Mouse (Mus musculus): Measurements from ENCODE around the gene Fam71a. TPM values are rescaled to one million over a fixed set of nuclear protein-coding genes. Genes with fewer than 3 reads are reported as not detected.

The Fam71a gene
- polyA plus RNA-seq (2014; fragmentation: Nextera tagmentation; extraction: Ambion mirVana) = not detected in 2 replicates

DNA sequence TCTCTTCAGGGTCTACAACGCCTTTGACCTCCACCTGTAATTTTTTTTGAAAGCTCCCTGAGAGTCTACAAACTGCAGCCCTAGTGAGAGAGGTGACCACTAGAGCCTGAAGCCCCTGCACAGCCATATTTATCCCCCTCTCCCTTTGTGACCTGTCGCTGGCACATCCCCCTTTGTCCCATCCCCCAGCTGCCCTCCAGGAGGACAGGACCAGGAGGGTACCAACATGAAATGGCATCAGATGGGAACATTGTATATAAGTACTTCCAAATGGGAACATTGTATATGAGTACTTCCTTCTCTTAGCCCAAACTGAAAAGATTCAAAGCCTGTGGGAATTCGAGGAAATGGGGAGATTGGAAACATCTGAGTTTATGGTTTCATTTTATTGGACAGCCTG, at the start of gene Fam71a:
TSS of gene Fam71a (minus strand) at position 101 of the 400 bp plus-strand sequence.
- 84% methylated on average over 3 of the region's 3 CpGs for WGBS
- Histone ChIP-seq H3K9ac (ENCODE audit: low read depth, low read length) (no peak within 1 kb of the TSS), H3K9me3 (ENCODE audit: control insufficient read depth, low read length) (no peaks in the 10 kb centered on the region), H3K36me3 (ENCODE audit: control insufficient read depth, insufficient read depth, low read length) (no peaks in the 10 kb centered on the region), H3K4me1 (replicated peaks; ENCODE audit: control insufficient read depth, insufficient read depth, low read length) (no peaks in the 10 kb centered on the region), H3K27me3 (ENCODE audit: control insufficient read depth, insufficient read depth, low read length) (no peaks in the 10 kb centered on the region), H3K4me2 (replicated peaks; ENCODE audit: low read depth, low read length) (no peak within 1 kb of the TSS), H3K4me3 (ENCODE audit: low read depth, low read length) (no peak within 1 kb of the TSS), H3K27ac (ENCODE audit: low read depth, low read length) (no peak within 1 kb of the TSS)
- ATAC-seq (ENCODE audit: low FRiP score) (no peak), DNase-seq (ENCODE audit: low spot score) (no peak)

DNA sequence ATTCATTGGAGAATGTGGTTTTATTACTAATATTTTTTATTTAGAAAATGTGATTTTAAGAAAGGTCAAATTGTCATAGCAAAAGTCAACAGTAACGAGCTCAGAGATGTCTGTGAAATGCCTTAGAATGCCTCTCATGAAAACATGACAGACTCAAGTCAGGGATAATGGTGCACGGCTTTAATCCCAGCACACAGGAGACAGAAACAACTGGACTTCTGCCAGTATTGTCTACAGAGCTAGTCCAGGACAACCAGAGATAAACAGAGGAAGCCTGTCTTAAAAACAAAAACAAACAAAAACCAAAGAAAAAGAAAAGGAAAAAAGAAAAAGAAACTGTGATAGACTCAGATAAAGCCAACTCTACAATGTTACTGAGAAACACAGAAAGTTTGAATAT, 46.5 kb upstream of the Fam71a start:
- no peaks in the 10 kb centered on the region for H3K36me3 ChIP-seq (ENCODE audit: control insufficient read depth, insufficient read depth, low read length)
- ATAC-seq (ENCODE audit: low FRiP score) = no peak
- H3K4me1 ChIP-seq (replicated peaks; ENCODE audit: control insufficient read depth, insufficient read depth, low read length) = no peaks in the 10 kb centered on the region
- DNase-seq (ENCODE audit: low spot score) = no peak
- H3K27ac ChIP-seq (ENCODE audit: low read depth, low read length) = no peak overlapping the region
- no peak overlapping the region for H3K4me2 ChIP-seq (replicated peaks; ENCODE audit: low read depth, low read length)
- no peak overlapping the region for H3K4me3 ChIP-seq (ENCODE audit: low read depth, low read length)
- H3K9me3 ChIP-seq (ENCODE audit: control insufficient read depth, low read length) = no peaks in the 10 kb centered on the region
- no peak overlapping the region for H3K9ac ChIP-seq (ENCODE audit: low read depth, low read length)
- WGBS = 75% methylated on average over 2 of the region's 2 CpGs
- no peaks in the 10 kb centered on the region for H3K27me3 ChIP-seq (ENCODE audit: control insufficient read depth, insufficient read depth, low read length)

DNA sequence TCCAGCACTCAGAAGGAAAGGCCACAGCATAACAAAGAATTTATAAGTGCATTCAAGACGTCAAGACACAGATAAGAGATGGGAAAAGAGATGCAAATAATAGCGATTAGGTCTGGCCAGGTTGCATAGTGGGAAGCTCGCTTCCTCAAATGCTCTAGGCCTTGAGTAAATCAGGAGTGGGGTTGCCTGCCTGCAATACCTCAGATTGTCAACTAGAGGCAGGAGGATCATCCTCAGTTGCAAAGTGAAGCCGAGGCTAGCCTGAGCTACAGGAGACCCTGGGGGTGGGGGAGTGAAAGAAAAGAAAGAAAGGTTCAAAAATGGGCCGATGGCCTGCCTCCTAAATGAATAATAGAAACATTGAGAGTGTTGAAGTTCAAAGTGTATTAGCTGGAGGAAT, 41.2 kb upstream of the Fam71a start:
- WGBS = 81% methylated on average over 5 of the region's 5 CpGs
- no peak for ATAC-seq (ENCODE audit: low FRiP score)
- no peaks in the 10 kb centered on the region for H3K36me3 ChIP-seq (ENCODE audit: control insufficient read depth, insufficient read depth, low read length)

DNA sequence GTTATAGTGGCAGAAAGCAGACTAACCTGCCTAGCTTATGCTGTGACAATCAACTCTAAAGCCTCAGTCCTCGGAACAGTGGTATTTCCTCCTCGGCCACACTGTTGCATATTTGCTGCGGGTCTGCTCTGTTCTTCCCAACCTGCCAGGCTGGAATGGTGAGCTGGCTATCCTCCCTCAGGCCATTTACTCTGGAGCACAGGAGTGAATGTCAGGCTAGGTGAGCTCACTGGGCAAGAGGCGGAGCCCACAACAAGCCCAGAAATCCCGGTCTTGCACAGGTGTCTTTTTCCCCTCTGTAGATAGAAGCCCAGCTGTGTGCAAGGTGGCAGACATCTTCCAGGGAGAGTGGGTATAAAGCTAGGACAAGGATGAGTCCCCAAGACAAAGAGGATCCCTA, 40.3 kb upstream of the Fam71a start:
- Histone ChIP-seq H3K4me3 (ENCODE audit: low read depth, low read length) (no peak overlapping the region), H3K9ac (ENCODE audit: low read depth, low read length) (no peak overlapping the region), H3K27me3 (ENCODE audit: control insufficient read depth, insufficient read depth, low read length) (no peaks in the 10 kb centered on the region), H3K9me3 (ENCODE audit: control insufficient read depth, low read length) (no peaks in the 10 kb centered on the region), H3K36me3 (ENCODE audit: control insufficient read depth, insufficient read depth, low read length) (no peaks in the 10 kb centered on the region), H3K4me1 (replicated peaks; ENCODE audit: control insufficient read depth, insufficient read depth, low read length) (no peaks in the 10 kb centered on the region), H3K4me2 (replicated peaks; ENCODE audit: low read depth, low read length) (no peak overlapping the region), H3K27ac (ENCODE audit: low read depth, low read length) (no peak overlapping the region)
- 76% methylated on average over 5 of the region's 5 CpGs for WGBS
- no peak for DNase-seq (ENCODE audit: low spot score)
- ATAC-seq (ENCODE audit: low FRiP score) = no peak

More for the DNA sequence above, 41.2 kb upstream of the Fam71a start:
- H3K9me3 ChIP-seq (ENCODE audit: control insufficient read depth, low read length) = no peaks in the 10 kb centered on the region
- DNase-seq (ENCODE audit: low spot score) = no peak
- H3K4me3 ChIP-seq (ENCODE audit: low read depth, low read length) = no peak overlapping the region
- no peaks in the 10 kb centered on the region for H3K27me3 ChIP-seq (ENCODE audit: control insufficient read depth, insufficient read depth, low read length)
- H3K4me1 ChIP-seq (replicated peaks; ENCODE audit: control insufficient read depth, insufficient read depth, low read length) = no peaks in the 10 kb centered on the region
- no peak overlapping the region for H3K9ac ChIP-seq (ENCODE audit: low read depth, low read length)
- H3K27ac ChIP-seq (ENCODE audit: low read depth, low read length) = no peak overlapping the region
- H3K4me2 ChIP-seq (replicated peaks; ENCODE audit: low read depth, low read length) = no peak overlapping the region

DNA sequence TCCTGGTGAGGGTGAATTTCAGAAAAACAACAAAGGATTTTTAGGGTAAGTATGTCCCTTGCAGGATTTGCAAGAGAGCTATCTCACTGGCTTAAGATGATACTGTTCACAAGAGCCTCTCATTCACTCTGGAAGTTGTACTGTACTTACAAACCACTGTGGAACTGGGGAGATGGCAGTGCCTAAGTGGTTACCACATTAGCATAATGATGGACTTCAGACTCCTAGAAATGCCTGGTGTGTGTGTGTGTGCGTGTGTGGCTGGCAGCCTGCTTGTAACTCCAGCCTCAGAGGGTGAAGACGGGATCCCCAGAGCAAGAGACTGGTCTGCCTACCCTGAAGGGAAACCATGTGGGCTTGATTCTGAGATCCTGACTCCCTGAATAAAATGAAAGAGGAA, 38.9 kb upstream of the Fam71a start:
- ATAC-seq (ENCODE audit: low FRiP score) = no peak
- no peak for DNase-seq (ENCODE audit: low spot score)
- Histone ChIP-seq H3K27ac (ENCODE audit: low read depth, low read length) (no peak overlapping the region), H3K9me3 (ENCODE audit: control insufficient read depth, low read length) (no peaks in the 10 kb centered on the region), H3K4me1 (replicated peaks; ENCODE audit: control insufficient read depth, insufficient read depth, low read length) (no peaks in the 10 kb centered on the region), H3K9ac (ENCODE audit: low read depth, low read length) (no peak overlapping the region), H3K36me3 (ENCODE audit: control insufficient read depth, insufficient read depth, low read length) (no peaks in the 10 kb centered on the region), H3K4me3 (ENCODE audit: low read depth, low read length) (no peak overlapping the region), H3K27me3 (ENCODE audit: control insufficient read depth, insufficient read depth, low read length) (no peaks in the 10 kb centered on the region), H3K4me2 (replicated peaks; ENCODE audit: low read depth, low read length) (no peak overlapping the region)
- 75% methylated on average over 2 of the region's 2 CpGs for WGBS

DNA sequence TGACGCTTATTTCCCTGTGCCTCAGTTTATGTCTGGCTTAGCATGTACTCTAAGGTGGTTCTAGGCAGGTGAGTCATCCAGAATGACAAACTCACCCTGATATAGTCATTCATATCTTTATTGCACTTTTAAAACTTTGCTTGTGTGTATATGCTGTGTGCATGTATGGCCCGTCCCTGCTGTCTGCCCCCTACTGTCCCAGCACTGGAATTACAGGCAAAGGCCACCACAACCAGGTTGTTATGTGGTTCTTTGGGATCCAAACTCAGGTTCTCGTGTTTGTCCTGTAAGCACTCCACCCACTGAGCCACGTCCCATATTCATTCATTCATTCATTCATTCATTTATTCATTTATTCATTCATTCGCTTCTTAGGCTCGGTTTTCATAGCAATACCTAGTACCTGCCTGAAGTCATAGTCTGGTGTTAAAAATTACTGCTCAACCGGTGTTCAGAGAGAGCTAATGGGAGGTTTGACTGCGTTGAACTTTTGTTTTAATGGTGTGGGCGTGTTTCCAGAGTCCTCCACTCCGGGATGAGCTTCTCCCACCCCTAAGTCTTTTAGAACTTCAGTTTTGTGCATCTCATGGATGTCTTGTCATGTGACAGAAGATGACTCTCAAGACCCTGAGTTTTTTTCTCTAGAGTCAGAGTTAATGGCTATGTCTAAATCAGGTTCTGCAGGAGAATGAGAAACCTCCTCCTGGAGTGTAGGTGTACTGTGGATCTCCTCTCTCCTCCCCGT, 37.8 kb upstream of the Fam71a start:
- no peak overlapping the region for H3K4me3 ChIP-seq (ENCODE audit: low read depth, low read length)
- no peak for DNase-seq (ENCODE audit: low spot score)
- no peak for ATAC-seq (ENCODE audit: low FRiP score)
- no peaks in the 10 kb centered on the region for H3K4me1 ChIP-seq (replicated peaks; ENCODE audit: control insufficient read depth, insufficient read depth, low read length)
- no peaks in the 10 kb centered on the region for H3K9me3 ChIP-seq (ENCODE audit: control insufficient read depth, low read length)
- H3K4me2 ChIP-seq (replicated peaks; ENCODE audit: low read depth, low read length) = no peak overlapping the region
- H3K9ac ChIP-seq (ENCODE audit: low read depth, low read length) = no peak overlapping the region
- 86% methylated on average over 11 of the region's 11 CpGs for WGBS
- H3K27ac ChIP-seq (ENCODE audit: low read depth, low read length) = no peak overlapping the region
- no peaks in the 10 kb centered on the region for H3K27me3 ChIP-seq (ENCODE audit: control insufficient read depth, insufficient read depth, low read length)
- no peaks in the 10 kb centered on the region for H3K36me3 ChIP-seq (ENCODE audit: control insufficient read depth, insufficient read depth, low read length)

DNA sequence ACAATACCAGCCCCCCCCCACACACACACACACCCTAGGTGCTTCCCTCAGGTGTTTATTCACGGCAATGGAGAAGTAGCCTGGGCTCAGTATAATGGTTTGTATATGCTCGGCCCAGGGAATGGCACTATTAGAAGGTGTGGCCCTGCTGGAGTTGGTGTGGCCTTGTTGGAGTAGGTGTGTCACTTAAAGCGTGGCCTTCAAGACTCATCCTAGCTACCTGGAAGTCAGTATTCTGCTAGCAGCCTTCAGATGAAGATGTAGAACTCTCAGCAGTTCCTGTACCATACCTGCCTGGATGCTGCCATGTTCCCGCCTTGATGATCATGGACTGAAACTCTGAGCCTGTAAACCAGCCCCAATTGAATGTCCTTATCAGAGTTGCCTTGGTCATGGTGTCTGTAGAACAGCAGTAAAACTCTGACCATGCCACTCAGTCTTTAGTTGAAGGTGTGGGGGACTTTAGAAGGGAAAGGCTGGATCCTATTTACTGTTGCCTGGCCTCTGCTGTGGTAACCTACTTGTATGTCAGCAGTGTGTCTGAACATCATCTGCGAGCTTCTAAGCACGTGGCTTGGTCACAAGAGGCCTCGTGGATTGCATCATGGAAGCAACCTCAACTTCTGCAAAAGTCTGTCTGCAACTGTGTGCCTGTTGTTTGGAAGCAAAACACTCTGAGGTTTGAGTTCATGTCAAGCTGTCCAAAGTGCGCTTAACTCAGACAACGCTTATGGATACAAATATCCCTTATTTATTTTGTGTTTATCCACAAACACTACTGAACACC, 36.4 kb upstream of the Fam71a start:
- no peak for DNase-seq (ENCODE audit: low spot score)
- no peak for ATAC-seq (ENCODE audit: low FRiP score)
- Histone ChIP-seq H3K9ac (ENCODE audit: low read depth, low read length) (no peak overlapping the region), H3K27me3 (ENCODE audit: control insufficient read depth, insufficient read depth, low read length) (no peaks in the 10 kb centered on the region), H3K36me3 (ENCODE audit: control insufficient read depth, insufficient read depth, low read length) (no peaks in the 10 kb centered on the region), H3K4me3 (ENCODE audit: low read depth, low read length) (no peak overlapping the region), H3K4me1 (replicated peaks; ENCODE audit: control insufficient read depth, insufficient read depth, low read length) (no peaks in the 10 kb centered on the region), H3K9me3 (ENCODE audit: control insufficient read depth, low read length) (no peaks in the 10 kb centered on the region), H3K27ac (ENCODE audit: low read depth, low read length) (no peak overlapping the region), H3K4me2 (replicated peaks; ENCODE audit: low read depth, low read length) (no peak overlapping the region)
- 91% methylated on average over 9 of the region's 9 CpGs for WGBS

DNA sequence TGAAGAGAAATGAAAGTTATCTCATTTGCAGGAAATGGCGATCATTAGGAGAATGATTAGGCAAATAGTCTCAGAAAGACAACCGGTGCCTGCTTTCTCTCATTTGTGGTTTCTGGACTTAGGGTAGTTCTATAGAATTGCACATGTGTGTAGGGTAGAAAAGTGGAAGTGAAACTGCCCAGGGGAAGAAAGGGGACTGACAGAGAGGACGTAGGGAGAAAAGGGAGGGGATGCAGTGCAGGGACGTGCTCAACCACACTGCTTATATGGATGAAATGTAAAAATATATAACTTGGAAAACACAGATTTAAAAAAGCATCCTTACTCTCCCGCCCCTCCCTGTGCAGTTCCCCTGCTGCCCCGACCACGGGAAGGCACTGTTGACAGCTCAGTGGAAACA, 33.3 kb upstream of the Fam71a start:
- 0 out of 2 replicates have a peak, but pooled peaks cover 2% of the 10 kb centered on the region for H3K27me3 ChIP-seq (ENCODE audit: control insufficient read depth, insufficient read depth, low read length)
- no peaks in the 10 kb centered on the region for H3K4me1 ChIP-seq (replicated peaks; ENCODE audit: control insufficient read depth, insufficient read depth, low read length)
- WGBS = 72% methylated on average over 7 of the region's 7 CpGs
- H3K36me3 ChIP-seq (ENCODE audit: control insufficient read depth, insufficient read depth, low read length) = no peaks in the 10 kb centered on the region
- no peak for DNase-seq (ENCODE audit: low spot score)
- ATAC-seq (ENCODE audit: low FRiP score) = no peak
- H3K9me3 ChIP-seq (ENCODE audit: control insufficient read depth, low read length) = no peaks in the 10 kb centered on the region
- H3K4me3 ChIP-seq (ENCODE audit: low read depth, low read length) = no peak overlapping the region
- no peak overlapping the region for H3K9ac ChIP-seq (ENCODE audit: low read depth, low read length)
- H3K4me2 ChIP-seq (replicated peaks; ENCODE audit: low read depth, low read length) = no peak overlapping the region
- H3K27ac ChIP-seq (ENCODE audit: low read depth, low read length) = no peak overlapping the region

DNA sequence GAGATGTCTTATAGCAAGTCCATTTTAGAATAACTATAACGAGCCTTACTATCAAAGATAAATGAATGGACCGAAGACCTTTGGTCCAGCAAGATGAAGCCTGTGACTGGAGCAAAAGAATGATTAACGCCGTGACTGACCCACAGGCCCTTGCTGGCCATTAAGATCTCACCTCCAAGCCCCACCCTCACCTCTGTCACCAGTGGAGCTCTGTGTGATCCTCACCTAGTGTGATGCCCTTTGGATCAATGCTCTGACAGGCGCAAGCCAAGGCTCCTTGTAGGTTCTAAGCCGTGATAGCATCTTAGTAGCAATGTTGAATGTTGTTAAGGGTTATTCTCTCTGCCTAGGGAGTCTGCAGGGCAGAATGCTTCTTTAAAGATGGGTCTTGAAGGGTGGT, 31.4 kb upstream of the Fam71a start:
- Histone ChIP-seq H3K4me1 (replicated peaks; ENCODE audit: control insufficient read depth, insufficient read depth, low read length) (no peaks in the 10 kb centered on the region), H3K36me3 (ENCODE audit: control insufficient read depth, insufficient read depth, low read length) (no peaks in the 10 kb centered on the region), H3K27me3 (ENCODE audit: control insufficient read depth, insufficient read depth, low read length) (0 out of 2 replicates have a peak, but pooled peaks cover 2% of the 10 kb centered on the region), H3K4me3 (ENCODE audit: low read depth, low read length) (no peak overlapping the region), H3K9ac (ENCODE audit: low read depth, low read length) (no peak overlapping the region), H3K4me2 (replicated peaks; ENCODE audit: low read depth, low read length) (no peak overlapping the region), H3K9me3 (ENCODE audit: control insufficient read depth, low read length) (no peaks in the 10 kb centered on the region), H3K27ac (ENCODE audit: low read depth, low read length) (no peak overlapping the region)
- no peak for DNase-seq (ENCODE audit: low spot score)
- ATAC-seq (ENCODE audit: low FRiP score) = no peak
- WGBS = 90% methylated on average over 6 of the region's 6 CpGs
